Mouse (Mus musculus) urinary bladder, adult 2 months (tissue): Measurements from ENCODE around the gene Rtl1. TPM values are rescaled to one million over a fixed set of nuclear protein-coding genes. Genes with fewer than 3 reads are reported as not detected.

Source experiments
- DNase-seq: peaks from one replicate; pipeline ENCODE4 v3.0.0; 2022; ENCODE audit warnings: low spot score
- polyA plus RNA-seq: library from polyadenylated mRNA; depleted of rRNA; stranded (reverse); fragments of >200 nt; gene quantifications from 2 replicates; pipeline ENCODE4 v1.2.3, GENCODE M21; 2012; rRNA removed

The Rtl1 gene
- 0.04 and 0.12 TPM in 2 replicates for polyA plus RNA-seq

GRCm38 (mm10) chr12:109600230-109600629 is at the start of gene Rtl1:
TSS of gene Rtl1 (minus strand) at chr12:109600330.
- no peak for DNase-seq

- DNase-seq: no peak
These were observed 40.5 kb upstream of the Rtl1 start for GRCm38 (mm10) chr12:109640560-109641167.

GRCm38 (mm10) chr12:109632035-109632434 is 31.9 kb upstream of the Rtl1 start:
- DNase-seq: no peak

- DNase-seq: no peak
These were observed 28.8 kb upstream of the Rtl1 start for GRCm38 (mm10) chr12:109628887-109629286.

GRCm38 (mm10) chr12:109626910-109627309 is 26.8 kb upstream of the Rtl1 start:
- DNase-seq: no peak

GRCm38 (mm10) chr12:109620196-109620595 is 20.1 kb upstream of the Rtl1 start:
- DNase-seq: no peak

- no peak for DNase-seq
These were observed 17.9 kb upstream of the Rtl1 start for GRCm38 (mm10) chr12:109617993-109618392.

GRCm38 (mm10) chr12:109617126-109617525 is 17.0 kb upstream of the Rtl1 start:
- DNase-seq: no peak

- DNase-seq: no peak
These were observed 15.2 kb upstream of the Rtl1 start for GRCm38 (mm10) chr12:109615371-109615770.

- no peak for DNase-seq
These were observed 14.3 kb upstream of the Rtl1 start for GRCm38 (mm10) chr12:109614416-109614815.

- DNase-seq: no peak
These were observed 12.6 kb upstream of the Rtl1 start for GRCm38 (mm10) chr12:109612392-109613385.

- no peak for DNase-seq
These were observed 8.7 kb upstream of the Rtl1 start for GRCm38 (mm10) chr12:109608576-109609440.

GRCm38 (mm10) chr12:109607953-109608352 is 7.8 kb upstream of the Rtl1 start:
- DNase-seq: no peak

- DNase-seq: no peak
These were observed 7.1 kb upstream of the Rtl1 start for GRCm38 (mm10) chr12:109607191-109607590.

GRCm38 (mm10) chr12:109604982-109605721 is 5.0 kb upstream of the Rtl1 start:
- DNase-seq: no peak

GRCm38 (mm10) chr12:109598551-109599250 is 1.4 kb downstream of the Rtl1 start:
- DNase-seq: no peak

GRCm38 (mm10) chr12:109596726-109597125 is 3.4 kb downstream of the Rtl1 start:
- no peak for DNase-seq

- DNase-seq: no peak
These were observed 3.9 kb downstream of the Rtl1 start for GRCm38 (mm10) chr12:109596232-109596631.

GRCm38 (mm10) chr12:109595753-109596152 is 4.4 kb downstream of the Rtl1 start:
- no peak for DNase-seq

- no peak for DNase-seq
These were observed 5.2 kb downstream of the Rtl1 start for GRCm38 (mm10) chr12:109594961-109595360.

GRCm38 (mm10) chr12:109582185-109582584 is 17.9 kb downstream of the Rtl1 start:
- DNase-seq: no peak
